Mouse (Mus musculus) liver, embryonic 12.5 days (tissue): ENCODE data around the gene Ets1. TPM values are rescaled to one million over a fixed set of nuclear protein-coding genes. Genes with fewer than 3 reads are reported as not detected.
A peak's percentile ranks its signal among the peaks of the same experiment; 100 is the strongest.

Experiments
- ATAC-seq: fragments of 200-750 bp; cut with Nextera tagmentation; 2 replicates; pipeline ENCODE4 v1.8.0; 2017; ENCODE audit warnings: moderate number of reproducible peaks, mild to moderate bottlenecking, moderate library complexity
- H3K27ac ChIP-seq: fragments of 300-500 bp; sonication (generic); 2 replicates; pipeline ENCODE4 v1.5.1; 2016; ENCODE audit warnings: mild to moderate bottlenecking
- H3K27me3 ChIP-seq: fragments of 300-500 bp; sonication (generic); replicated peaks from 2 replicates; pipeline ENCODE4 v1.6.1; 2016; ENCODE audit warnings: mild to moderate bottlenecking, moderate library complexity
- H3K36me3 ChIP-seq: fragments of 300-500 bp; sonication (generic); 2 replicates; pipeline ENCODE4 v1.6.1; 2016; ENCODE audit warnings: mild to moderate bottlenecking, moderate library complexity
- H3K4me1 ChIP-seq: fragments of 300-500 bp; sonication (generic); 2 replicates; pipeline ENCODE4 v1.6.1; 2016
- H3K4me2 ChIP-seq: fragments of 300-500 bp; sonication (generic); 2 replicates; pipeline ENCODE4 v1.6.1; 2016; ENCODE audit warnings: mild to moderate bottlenecking, moderate library complexity
- H3K4me3 ChIP-seq: fragments of 300-500 bp; sonication (generic); 2 replicates; pipeline ENCODE4 v1.5.1; 2016; ENCODE audit warnings: mild to moderate bottlenecking, moderate library complexity
- H3K9ac ChIP-seq: fragments of 300-500 bp; sonication (generic); 2 replicates; pipeline ENCODE4 v1.6.1; 2016; ENCODE audit warnings: mild to moderate bottlenecking, moderate library complexity
- H3K9me3 ChIP-seq: fragments of 300-500 bp; sonication (generic); replicated peaks from 2 replicates; pipeline ENCODE4 v1.6.1; 2016; ENCODE audit warnings: mild to moderate bottlenecking, moderate library complexity
- WGBS: fragments of 180-500 bp; shearing (Covaris S2); methylation state at CpG from one replicate; pipeline ENCODE4 v1.1.7; 2016; ENCODE audit not compliant: insufficient replicate concordance; 5-methylcytosine and 5-hydroxymethylcytosine counted together
- polyA plus RNA-seq: library from polyadenylated mRNA; unstranded; fragments of >200 nt; fragmentation: Nextera tagmentation; extraction: Ambion mirVana; gene quantifications from 2 replicates; pipeline ENCODE4 v1.2.1, GENCODE M21; 2016

Ets1 gene
- polyA plus RNA-seq, 1 experiment from 2014 or later: 24.2 TPM

- no peak overlapping the region for H3K4me3 ChIP-seq
- WGBS: 56% methylated on average over 7 of the region's 7 CpGs
Measured at GRCm38 (mm10) chr9:32700091-32700905, 64.3 kb downstream of the Ets1 start.

GRCm38 (mm10) chr9:32701126-32701997 is 65.3 kb downstream of the Ets1 start:
- H3K4me2 ChIP-seq: peak overlapping the region; percentile 19; the same call in 1 of the 2 replicates
- H3K9me3 ChIP-seq: no peaks in the 10 kb centered on the region
- ATAC-seq: no peak
- H3K27me3 ChIP-seq: peaks cover 21% of the 10 kb centered on the region
- no peak overlapping the region for H3K4me3 ChIP-seq
- no peaks in the 10 kb centered on the region for H3K36me3 ChIP-seq
- 76% methylated on average over 20 of the region's 20 CpGs for WGBS
- no peak overlapping the region for H3K9ac ChIP-seq
- peaks cover 14% of the 10 kb centered on the region for H3K4me1 ChIP-seq
- no peak overlapping the region for H3K27ac ChIP-seq

More at GRCm38 (mm10) chr9:32700091-32700905, 64.3 kb downstream of the Ets1 start:
- H3K36me3 ChIP-seq: no peaks in the 10 kb centered on the region
- no peak for ATAC-seq
- H3K4me1 ChIP-seq: peaks cover 15% of the 10 kb centered on the region
- peaks cover 24% of the 10 kb centered on the region for H3K27me3 ChIP-seq
- H3K27ac ChIP-seq: no peak overlapping the region
- H3K9me3 ChIP-seq: no peaks in the 10 kb centered on the region
- peak overlapping the region; percentile 19 for H3K4me2 ChIP-seq
- H3K9ac ChIP-seq: no peak overlapping the region

GRCm38 (mm10) chr9:32701998-32702305 is 65.9 kb downstream of the Ets1 start:
- no peak for ATAC-seq
- Histone ChIP-seq H3K4me2 (no peak overlapping the region), H3K27me3 (peaks cover 15% of the 10 kb centered on the region), H3K36me3 (no peaks in the 10 kb centered on the region), H3K9ac (no peak overlapping the region), H3K27ac (no peak overlapping the region), H3K4me1 (peaks cover 11% of the 10 kb centered on the region), H3K4me3 (no peak overlapping the region), H3K9me3 (no peaks in the 10 kb centered on the region)
- 72% methylated on average over 2 of the region's 2 CpGs for WGBS

- Histone ChIP-seq H3K36me3 (no peaks in the 10 kb centered on the region), H3K4me2 (no peak overlapping the region), H3K9ac (no peak overlapping the region), H3K27ac (no peak overlapping the region), H3K4me3 (no peak overlapping the region), H3K9me3 (no peaks in the 10 kb centered on the region), H3K4me1 (peaks cover 11% of the 10 kb centered on the region), H3K27me3 (0 out of 2 replicates have a peak, but pooled peaks cover 9% of the 10 kb centered on the region)
- no peak for ATAC-seq
- 29% methylated on average over 4 of the region's 4 CpGs for WGBS
Measured at GRCm38 (mm10) chr9:32702836-32703395, 66.9 kb downstream of the Ets1 start.

- 59% methylated on average over 7 of the region's 7 CpGs for WGBS
- Histone ChIP-seq H3K9ac (no peak overlapping the region), H3K4me2 (no peak overlapping the region), H3K27me3 (peaks cover 3% of the 10 kb centered on the region; the same call in 1 of the 2 replicates), H3K4me3 (no peak overlapping the region), H3K27ac (no peak overlapping the region), H3K9me3 (no peaks in the 10 kb centered on the region), H3K4me1 (peaks cover 12% of the 10 kb centered on the region), H3K36me3 (no peaks in the 10 kb centered on the region)
- no peak for ATAC-seq
Measured at GRCm38 (mm10) chr9:32703976-32704745, 68.1 kb downstream of the Ets1 start.

GRCm38 (mm10) chr9:32705827-32706478 is 69.9 kb downstream of the Ets1 start:
- Histone ChIP-seq H3K4me2 (no peak overlapping the region), H3K27ac (no peak overlapping the region), H3K4me1 (peaks cover 30% of the 10 kb centered on the region), H3K27me3 (peaks cover 5% of the 10 kb centered on the region; the same call in 1 of the 2 replicates), H3K9ac (no peak overlapping the region), H3K9me3 (no peaks in the 10 kb centered on the region), H3K36me3 (no peaks in the 10 kb centered on the region), H3K4me3 (no peak overlapping the region)
- 46% methylated on average over 9 of the region's 9 CpGs for WGBS
- ATAC-seq: no peak

- Histone ChIP-seq H3K9me3 (no peaks in the 10 kb centered on the region), H3K4me1 (peaks cover 33% of the 10 kb centered on the region), H3K36me3 (no peaks in the 10 kb centered on the region), H3K9ac (no peak overlapping the region), H3K27ac (no peak overlapping the region), H3K27me3 (peaks cover 5% of the 10 kb centered on the region; the same call in 1 of the 2 replicates), H3K4me3 (no peak overlapping the region), H3K4me2 (no peak overlapping the region)
- no peak for ATAC-seq
- 61% methylated on average over 3 of the region's 3 CpGs for WGBS
Measured at GRCm38 (mm10) chr9:32707436-32707835, 71.4 kb downstream of the Ets1 start.

- Histone ChIP-seq H3K4me2 (no peak overlapping the region), H3K4me3 (no peak overlapping the region), H3K27me3 (peaks cover 5% of the 10 kb centered on the region; the same call in 1 of the 2 replicates), H3K4me1 (peaks cover 36% of the 10 kb centered on the region), H3K9ac (no peak overlapping the region), H3K27ac (no peak overlapping the region), H3K9me3 (no peaks in the 10 kb centered on the region), H3K36me3 (no peaks in the 10 kb centered on the region)
- no peak for ATAC-seq
- 71% methylated on average over 6 of the region's 6 CpGs for WGBS
Measured at GRCm38 (mm10) chr9:32708491-32708890, 72.5 kb downstream of the Ets1 start.

GRCm38 (mm10) chr9:32709359-32709758 is 73.3 kb downstream of the Ets1 start:
- ATAC-seq: no peak
- no peaks in the 10 kb centered on the region for H3K9me3 ChIP-seq
- no peak overlapping the region for H3K9ac ChIP-seq
- H3K27me3 ChIP-seq: peaks cover 5% of the 10 kb centered on the region; the same call in 1 of the 2 replicates
- H3K4me1 ChIP-seq: peaks cover 35% of the 10 kb centered on the region
- H3K36me3 ChIP-seq: no peaks in the 10 kb centered on the region
- no peak overlapping the region for H3K27ac ChIP-seq
- WGBS: 14% methylated on average over 5 of the region's 5 CpGs
- H3K4me2 ChIP-seq: peak overlapping the region; percentile 25
- H3K4me3 ChIP-seq: no peak overlapping the region

GRCm38 (mm10) chr9:32709764-32710734 is 74.0 kb downstream of the Ets1 start:
- H3K27me3 ChIP-seq: peaks cover 5% of the 10 kb centered on the region; the same call in 1 of the 2 replicates
- H3K9me3 ChIP-seq: no peaks in the 10 kb centered on the region
- H3K36me3 ChIP-seq: no peaks in the 10 kb centered on the region
- no peak overlapping the region for H3K4me3 ChIP-seq
- ATAC-seq: no peak; the same call in 1 of the 2 replicates
- H3K9ac ChIP-seq: no peak overlapping the region
- H3K4me2 ChIP-seq: peak overlapping the region; percentile 25; the same call in 1 of the 2 replicates
- WGBS: 17% methylated on average over 17 of the region's 17 CpGs
- H3K4me1 ChIP-seq: peaks cover 33% of the 10 kb centered on the region
- no peak overlapping the region for H3K27ac ChIP-seq
